Mouse (Mus musculus): ENCODE results near the gene Usp53. TPM values are rescaled to one million over a fixed set of nuclear protein-coding genes. Genes with fewer than 3 reads are reported as not detected.

Usp53 gene
- polyA plus RNA-seq, 1 experiment: 19.5 TPM

- no peak overlapping the region for H3K4me3 ChIP-seq (ENCODE audit: low read depth, low read length)
- H3K9me3 ChIP-seq (replicated peaks; ENCODE audit: control insufficient read depth, insufficient read depth, low read length, poor library complexity, severe bottlenecking): no peaks in the 10 kb centered on the region
- TF ChIP-seq EP300 (IDR thresholded peaks at IDR 0.05; ENCODE audit: insufficient read depth, low read depth, low read length) (no peak), CTCF (IDR thresholded peaks at IDR 0.05; ENCODE audit: low read depth, low read length) (no peak), POLR2A (IDR thresholded peaks at IDR 0.05; ENCODE audit: insufficient read depth, low read length) (no peak)
- no peak overlapping the region for H3K27ac ChIP-seq (ENCODE audit: insufficient read depth, low read length)
- H3K36me3 ChIP-seq (ENCODE audit: control insufficient read depth, insufficient read depth, low read length, poor library complexity, severe bottlenecking): no peaks in the 10 kb centered on the region
- no peak overlapping the region for H3K9ac ChIP-seq (ENCODE audit: low read depth, poor library complexity, severe bottlenecking)
- H3K4me1 ChIP-seq (ENCODE audit: control insufficient read depth, insufficient read depth, low read length): no peaks in the 10 kb centered on the region
- no peaks in the 10 kb centered on the region for H3K27me3 ChIP-seq (ENCODE audit: control insufficient read depth, insufficient read depth, low read length, poor library complexity, severe bottlenecking)
Measured at GRCm38 (mm10) chr3:122915493-122915892, 68.8 kb downstream of the Usp53 start.

GRCm38 (mm10) chr3:122907841-122908240 is 76.5 kb downstream of the Usp53 start:
- Histone ChIP-seq H3K27ac (ENCODE audit: insufficient read depth, low read length) (no peak overlapping the region), H3K27me3 (ENCODE audit: control insufficient read depth, insufficient read depth, low read length, poor library complexity, severe bottlenecking) (no peaks in the 10 kb centered on the region), H3K4me1 (ENCODE audit: control insufficient read depth, insufficient read depth, low read length) (no peaks in the 10 kb centered on the region), H3K36me3 (ENCODE audit: control insufficient read depth, insufficient read depth, low read length, poor library complexity, severe bottlenecking) (no peaks in the 10 kb centered on the region), H3K9ac (ENCODE audit: low read depth, poor library complexity, severe bottlenecking) (no peak overlapping the region), H3K4me3 (ENCODE audit: low read depth, low read length) (no peak overlapping the region), H3K9me3 (replicated peaks; ENCODE audit: control insufficient read depth, insufficient read depth, low read length, poor library complexity, severe bottlenecking) (no peaks in the 10 kb centered on the region)
- TF ChIP-seq CTCF (IDR thresholded peaks at IDR 0.05; ENCODE audit: low read depth, low read length) (no peak), POLR2A (IDR thresholded peaks at IDR 0.05; ENCODE audit: insufficient read depth, low read length) (no peak), EP300 (IDR thresholded peaks at IDR 0.05; ENCODE audit: insufficient read depth, low read depth, low read length) (no peak)

GRCm38 (mm10) chr3:122903746-122904433 is 80.4 kb downstream of the Usp53 start:
- no peak overlapping the region for H3K4me3 ChIP-seq (ENCODE audit: low read depth, low read length)
- H3K9ac ChIP-seq (ENCODE audit: low read depth, poor library complexity, severe bottlenecking): no peak overlapping the region
- no peaks in the 10 kb centered on the region for H3K27me3 ChIP-seq (ENCODE audit: control insufficient read depth, insufficient read depth, low read length, poor library complexity, severe bottlenecking)
- H3K36me3 ChIP-seq (ENCODE audit: control insufficient read depth, insufficient read depth, low read length, poor library complexity, severe bottlenecking): no peaks in the 10 kb centered on the region
- H3K9me3 ChIP-seq (replicated peaks; ENCODE audit: control insufficient read depth, insufficient read depth, low read length, poor library complexity, severe bottlenecking): no peaks in the 10 kb centered on the region
- H3K27ac ChIP-seq (ENCODE audit: insufficient read depth, low read length): no peak overlapping the region
- H3K4me1 ChIP-seq (ENCODE audit: control insufficient read depth, insufficient read depth, low read length): no peaks in the 10 kb centered on the region
- TF ChIP-seq EP300 (IDR thresholded peaks at IDR 0.05; ENCODE audit: insufficient read depth, low read depth, low read length) (no peak), CTCF (IDR thresholded peaks at IDR 0.05; ENCODE audit: low read depth, low read length) (peak; percentile 70), POLR2A (IDR thresholded peaks at IDR 0.05; ENCODE audit: insufficient read depth, low read length) (no peak)

GRCm38 (mm10) chr3:122898254-122898653 is 86.1 kb downstream of the Usp53 start:
- no peak overlapping the region for H3K4me3 ChIP-seq (ENCODE audit: low read depth, low read length)
- H3K27ac ChIP-seq (ENCODE audit: insufficient read depth, low read length): no peak overlapping the region
- H3K4me1 ChIP-seq (ENCODE audit: control insufficient read depth, insufficient read depth, low read length): no peaks in the 10 kb centered on the region
- H3K9me3 ChIP-seq (replicated peaks; ENCODE audit: control insufficient read depth, insufficient read depth, low read length, poor library complexity, severe bottlenecking): no peaks in the 10 kb centered on the region
- no peaks in the 10 kb centered on the region for H3K36me3 ChIP-seq (ENCODE audit: control insufficient read depth, insufficient read depth, low read length, poor library complexity, severe bottlenecking)
- TF ChIP-seq EP300 (IDR thresholded peaks at IDR 0.05; ENCODE audit: insufficient read depth, low read depth, low read length): no peak
- TF ChIP-seq CTCF (IDR thresholded peaks at IDR 0.05; ENCODE audit: low read depth, low read length): no peak
- TF ChIP-seq POLR2A (IDR thresholded peaks at IDR 0.05; ENCODE audit: insufficient read depth, low read length): no peak
- H3K27me3 ChIP-seq (ENCODE audit: control insufficient read depth, insufficient read depth, low read length, poor library complexity, severe bottlenecking): no peaks in the 10 kb centered on the region
- H3K9ac ChIP-seq (ENCODE audit: low read depth, poor library complexity, severe bottlenecking): no peak overlapping the region

- H3K4me1 ChIP-seq (ENCODE audit: control insufficient read depth, insufficient read depth, low read length): no peaks in the 10 kb centered on the region
- H3K27ac ChIP-seq (ENCODE audit: insufficient read depth, low read length): no peak overlapping the region
- no peaks in the 10 kb centered on the region for H3K36me3 ChIP-seq (ENCODE audit: control insufficient read depth, insufficient read depth, low read length, poor library complexity, severe bottlenecking)
- no peak overlapping the region for H3K9ac ChIP-seq (ENCODE audit: low read depth, poor library complexity, severe bottlenecking)
- no peaks in the 10 kb centered on the region for H3K9me3 ChIP-seq (replicated peaks; ENCODE audit: control insufficient read depth, insufficient read depth, low read length, poor library complexity, severe bottlenecking)
- TF ChIP-seq CTCF (IDR thresholded peaks at IDR 0.05; ENCODE audit: low read depth, low read length) (no peak), POLR2A (IDR thresholded peaks at IDR 0.05; ENCODE audit: insufficient read depth, low read length) (no peak), EP300 (IDR thresholded peaks at IDR 0.05; ENCODE audit: insufficient read depth, low read depth, low read length) (no peak)
- H3K27me3 ChIP-seq (ENCODE audit: control insufficient read depth, insufficient read depth, low read length, poor library complexity, severe bottlenecking): no peaks in the 10 kb centered on the region
- no peak overlapping the region for H3K4me3 ChIP-seq (ENCODE audit: low read depth, low read length)
Measured at GRCm38 (mm10) chr3:122895189-122895731, 89.0 kb downstream of the Usp53 start.

GRCm38 (mm10) chr3:122894772-122895171 is 89.5 kb downstream of the Usp53 start, which contains the start of gene Fabp2:
TSS of gene Fabp2 (plus strand) at chr3:122895072.
- Histone ChIP-seq H3K36me3 (ENCODE audit: control insufficient read depth, insufficient read depth, low read length, poor library complexity, severe bottlenecking) (no peaks in the 10 kb centered on the region), H3K4me1 (ENCODE audit: control insufficient read depth, insufficient read depth, low read length) (no peaks in the 10 kb centered on the region), H3K4me3 (ENCODE audit: low read depth, low read length) (no peak within 1 kb of the TSS), H3K9me3 (replicated peaks; ENCODE audit: control insufficient read depth, insufficient read depth, low read length, poor library complexity, severe bottlenecking) (no peaks in the 10 kb centered on the region), H3K9ac (ENCODE audit: low read depth, poor library complexity, severe bottlenecking) (no peak within 1 kb of the TSS), H3K27me3 (ENCODE audit: control insufficient read depth, insufficient read depth, low read length, poor library complexity, severe bottlenecking) (no peaks in the 10 kb centered on the region), H3K27ac (ENCODE audit: insufficient read depth, low read length) (no peak within 1 kb of the TSS)
- TF ChIP-seq POLR2A (IDR thresholded peaks at IDR 0.05; ENCODE audit: insufficient read depth, low read length) (no peak), EP300 (IDR thresholded peaks at IDR 0.05; ENCODE audit: insufficient read depth, low read depth, low read length) (no peak), CTCF (IDR thresholded peaks at IDR 0.05; ENCODE audit: low read depth, low read length) (no peak)
